Mouse (Mus musculus): Measurements from ENCODE around the gene Fstl3. TPM values are rescaled to one million over a fixed set of nuclear protein-coding genes. Genes with fewer than 3 reads are reported as not detected.
"Not testable (repeated sequence)": the region's sequence is repeated elsewhere in the genome, so short reads cannot be mapped to it uniquely, and the experiment has no call there.

Fstl3 gene
- polyA plus RNA-seq, 1 experiment from 2014 or later = 17.6 TPM

DNA sequence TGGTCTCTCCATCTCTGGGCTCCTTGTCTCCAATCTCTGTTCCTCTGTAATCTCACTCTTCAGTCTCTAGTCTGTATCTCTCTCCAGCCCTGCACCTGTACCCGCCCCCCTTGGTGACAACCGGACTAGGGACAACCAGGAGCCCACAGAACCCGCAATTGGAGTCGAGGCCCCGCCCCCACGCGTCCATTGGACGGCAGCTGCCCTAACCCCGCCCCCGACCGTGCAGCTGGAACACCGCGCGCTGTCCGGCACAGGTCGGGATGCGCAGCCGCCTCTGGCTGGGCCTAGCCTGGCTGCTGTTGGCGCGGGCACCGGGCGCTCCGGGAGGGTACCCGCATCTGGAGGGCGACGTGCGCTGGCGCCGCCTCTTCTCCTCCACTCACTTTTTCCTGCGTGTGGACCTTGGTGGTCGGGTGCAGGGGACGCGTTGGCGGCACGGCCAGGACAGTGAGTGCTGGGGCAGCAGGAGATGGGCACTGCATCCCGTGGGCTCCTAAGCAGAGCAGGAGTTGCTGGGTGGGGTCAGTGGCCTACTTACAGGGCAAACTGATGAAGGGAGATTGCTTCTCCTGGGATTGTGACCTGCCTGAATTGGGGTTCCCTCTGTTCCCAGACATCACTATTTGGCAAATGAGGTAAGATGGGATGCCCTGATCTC, 22.1 kb upstream of the Fstl3 start, which contains the start of gene Fgf22:
Gene Fgf22, plus strand, starts transcription at position 221 of the 661 bp plus-strand sequence.
- Histone ChIP-seq H3K9ac (ENCODE audit: low read length) (peak within 1 kb of the TSS; percentile 8; the same call in 1 of the 2 replicates), H3K9me3 (ENCODE audit: control insufficient read depth, low read length) (no peaks in the 10 kb centered on the region), H3K4me3 (ENCODE audit: low read depth, low read length) (peak within 1 kb of the TSS; percentile 27), H3K27me3 (ENCODE audit: control insufficient read depth, insufficient read depth, low read length) (no peaks in the 10 kb centered on the region), H3K36me3 (ENCODE audit: control insufficient read depth, insufficient read depth, low read length) (peaks cover 15% of the 10 kb centered on the region; the same call in 1 of the 2 replicates), H3K4me2 (replicated peaks; ENCODE audit: low read depth) (peak within 1 kb of the TSS; percentile 52), H3K4me1 (replicated peaks; ENCODE audit: control insufficient read depth, insufficient read depth) (no peaks in the 10 kb centered on the region), H3K27ac (replicated peaks) (no peak within 1 kb of the TSS)
- ATAC-seq (ENCODE audit: low FRiP score, low TSS enrichment) (peak; percentile 65; the same call in 1 of the 2 replicates), DNase-seq (ENCODE audit: low spot score) (peak; percentile 78)
- TF ChIP-seq EP300 (optimal IDR thresholded peaks at IDR 0.05) (no peak), CTCF (IDR thresholded peaks at IDR 0.05; ENCODE audit: low read depth) (no peak)
- WGBS = 2% methylated on average over 31 of the region's 36 CpGs

DNA sequence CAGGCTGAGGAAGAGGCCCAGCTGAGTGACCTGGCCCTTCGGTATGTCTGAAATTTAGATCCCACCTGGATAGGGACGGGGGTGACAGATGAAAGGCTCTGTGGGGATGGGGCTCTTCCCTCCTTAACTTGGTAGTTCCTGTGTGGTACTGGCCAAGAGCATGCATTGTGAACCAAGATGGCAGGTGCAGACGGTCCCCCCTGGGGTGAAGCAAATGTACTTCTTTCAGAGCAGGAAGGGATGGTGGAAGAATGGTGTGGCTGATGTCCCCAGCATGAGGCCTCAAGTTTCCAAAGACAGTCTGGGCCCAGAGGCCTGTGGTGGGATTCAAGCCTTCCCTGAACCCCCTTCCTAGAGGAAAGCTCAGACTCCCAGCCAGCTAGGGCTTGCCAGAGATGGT, 21.2 kb upstream of the Fstl3 start:
- H3K4me2 ChIP-seq (replicated peaks; ENCODE audit: low read depth) = no peak overlapping the region
- 89% methylated on average over 3 of the region's 3 CpGs for WGBS
- no peak overlapping the region for H3K4me3 ChIP-seq (ENCODE audit: low read depth, low read length)
- no peak overlapping the region for H3K9ac ChIP-seq (ENCODE audit: low read length)
- no peak overlapping the region for H3K27ac ChIP-seq (replicated peaks)
- ATAC-seq (ENCODE audit: low FRiP score, low TSS enrichment) = no peak
- TF ChIP-seq CTCF (IDR thresholded peaks at IDR 0.05; ENCODE audit: low read depth) (no peak), EP300 (optimal IDR thresholded peaks at IDR 0.05) (no peak)
- no peaks in the 10 kb centered on the region for H3K27me3 ChIP-seq (ENCODE audit: control insufficient read depth, insufficient read depth, low read length)
- H3K4me1 ChIP-seq (replicated peaks; ENCODE audit: control insufficient read depth, insufficient read depth) = no peaks in the 10 kb centered on the region
- peaks cover 19% of the 10 kb centered on the region for H3K36me3 ChIP-seq (ENCODE audit: control insufficient read depth, insufficient read depth, low read length)
- no peaks in the 10 kb centered on the region for H3K9me3 ChIP-seq (ENCODE audit: control insufficient read depth, low read length)
- DNase-seq (ENCODE audit: low spot score) = no peak

DNA sequence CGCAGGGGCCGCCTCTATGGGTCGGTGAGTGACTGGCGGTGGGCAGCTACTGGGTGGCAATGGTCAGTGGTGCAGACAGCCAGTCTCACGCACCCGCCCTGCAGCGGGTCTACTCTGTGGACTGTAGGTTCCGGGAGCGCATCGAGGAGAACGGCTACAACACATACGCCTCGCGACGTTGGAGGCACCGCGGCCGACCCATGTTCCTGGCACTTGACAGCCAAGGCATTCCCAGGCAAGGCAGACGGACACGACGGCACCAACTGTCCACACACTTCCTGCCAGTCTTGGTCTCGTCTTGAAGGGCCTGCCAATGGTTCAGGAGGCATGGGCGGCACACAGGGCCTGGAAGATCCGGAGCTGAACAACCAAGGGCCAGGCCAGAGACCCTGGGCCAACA, 20.4 kb upstream of the Fstl3 start:
- TF ChIP-seq CTCF (IDR thresholded peaks at IDR 0.05; ENCODE audit: low read depth) (no peak), EP300 (optimal IDR thresholded peaks at IDR 0.05) (no peak)
- Histone ChIP-seq H3K9me3 (ENCODE audit: control insufficient read depth, low read length) (no peaks in the 10 kb centered on the region), H3K9ac (ENCODE audit: low read length) (no peak overlapping the region), H3K4me1 (replicated peaks; ENCODE audit: control insufficient read depth, insufficient read depth) (no peaks in the 10 kb centered on the region), H3K4me3 (ENCODE audit: low read depth, low read length) (no peak overlapping the region), H3K36me3 (ENCODE audit: control insufficient read depth, insufficient read depth, low read length) (peaks cover 26% of the 10 kb centered on the region), H3K4me2 (replicated peaks; ENCODE audit: low read depth) (no peak overlapping the region), H3K27me3 (ENCODE audit: control insufficient read depth, insufficient read depth, low read length) (no peaks in the 10 kb centered on the region), H3K27ac (replicated peaks) (no peak overlapping the region)
- DNase-seq (ENCODE audit: low spot score) = no peak
- ATAC-seq (ENCODE audit: low FRiP score, low TSS enrichment) = no peak
- 84% methylated on average over 24 of the region's 24 CpGs for WGBS

DNA sequence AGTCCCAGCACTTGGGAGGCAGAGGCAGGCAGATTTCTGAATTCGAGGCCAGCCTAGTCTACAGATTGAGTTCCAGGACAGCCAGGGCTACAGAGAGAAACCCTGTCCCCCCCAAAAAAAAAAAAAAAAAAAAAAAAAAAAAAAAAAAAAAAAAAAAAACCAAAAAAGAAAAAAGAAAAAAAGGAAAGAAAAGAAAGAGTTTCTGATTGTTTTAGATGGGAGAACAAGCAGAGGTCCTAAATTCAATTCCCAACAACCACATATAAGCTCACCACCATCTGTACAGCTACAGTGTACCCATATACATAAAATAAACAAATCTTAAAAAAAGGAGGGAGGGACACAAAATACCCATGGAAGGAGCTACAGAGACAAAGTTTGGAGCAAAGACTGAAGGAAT, 17.4 kb upstream of the Fstl3 start:
- H3K27me3 ChIP-seq (ENCODE audit: control insufficient read depth, insufficient read depth, low read length); H3K9me3 ChIP-seq (ENCODE audit: control insufficient read depth, low read length); H3K27ac ChIP-seq (replicated peaks); H3K4me3 ChIP-seq (ENCODE audit: low read depth, low read length); ATAC-seq (ENCODE audit: low FRiP score, low TSS enrichment); H3K9ac ChIP-seq (ENCODE audit: low read length); H3K4me2 ChIP-seq (replicated peaks; ENCODE audit: low read depth); DNase-seq (ENCODE audit: low spot score); H3K4me1 ChIP-seq (replicated peaks; ENCODE audit: control insufficient read depth, insufficient read depth): not testable (repeated sequence)
- 100% methylated on average over 1 of the region's 1 CpGs for WGBS
- peaks cover 30% of the 10 kb centered on the region for H3K36me3 ChIP-seq (ENCODE audit: control insufficient read depth, insufficient read depth, low read length)

DNA sequence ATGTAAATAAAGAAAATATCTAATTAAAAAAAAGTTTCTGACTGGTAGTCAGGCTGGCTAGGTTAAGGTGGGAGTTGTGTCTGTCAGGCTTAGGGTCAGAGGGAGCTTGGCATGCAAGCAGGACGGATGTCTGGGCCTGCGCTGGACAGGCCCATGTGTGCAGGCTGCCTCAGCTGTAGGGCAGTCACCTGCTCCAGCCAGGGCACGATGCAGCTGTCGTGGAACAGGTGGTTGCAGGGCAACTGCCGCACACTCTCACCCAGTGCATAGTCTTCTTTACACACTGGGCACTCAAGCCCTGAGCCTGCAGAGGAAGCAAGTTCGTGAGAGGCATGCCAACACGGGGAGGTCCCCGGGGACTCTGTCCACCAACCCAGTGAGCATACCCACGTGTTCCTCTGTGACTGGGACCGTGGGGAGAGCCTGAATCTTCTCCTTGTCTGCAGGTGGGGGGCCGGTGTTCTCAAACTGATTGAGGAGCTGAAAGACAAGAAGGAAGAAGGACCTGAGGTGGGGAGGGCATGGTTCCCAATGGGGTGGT, 16.4 kb upstream of the Fstl3 start:
- Histone ChIP-seq H3K9me3 (ENCODE audit: control insufficient read depth, low read length) (no peaks in the 10 kb centered on the region), H3K9ac (ENCODE audit: low read length) (no peak overlapping the region), H3K4me3 (ENCODE audit: low read depth, low read length) (no peak overlapping the region), H3K36me3 (ENCODE audit: control insufficient read depth, insufficient read depth, low read length) (peaks cover 30% of the 10 kb centered on the region), H3K27ac (replicated peaks) (no peak overlapping the region), H3K4me1 (replicated peaks; ENCODE audit: control insufficient read depth, insufficient read depth) (peaks cover 3% of the 10 kb centered on the region), H3K4me2 (replicated peaks; ENCODE audit: low read depth) (no peak overlapping the region), H3K27me3 (ENCODE audit: control insufficient read depth, insufficient read depth, low read length) (no peaks in the 10 kb centered on the region)
- DNase-seq (ENCODE audit: low spot score) (no peak), ATAC-seq (ENCODE audit: low FRiP score, low TSS enrichment) (no peak)
- 94% methylated on average over 11 of the region's 11 CpGs for WGBS
- TF ChIP-seq EP300 (optimal IDR thresholded peaks at IDR 0.05) (no peak), CTCF (IDR thresholded peaks at IDR 0.05; ENCODE audit: low read depth) (no peak)

DNA sequence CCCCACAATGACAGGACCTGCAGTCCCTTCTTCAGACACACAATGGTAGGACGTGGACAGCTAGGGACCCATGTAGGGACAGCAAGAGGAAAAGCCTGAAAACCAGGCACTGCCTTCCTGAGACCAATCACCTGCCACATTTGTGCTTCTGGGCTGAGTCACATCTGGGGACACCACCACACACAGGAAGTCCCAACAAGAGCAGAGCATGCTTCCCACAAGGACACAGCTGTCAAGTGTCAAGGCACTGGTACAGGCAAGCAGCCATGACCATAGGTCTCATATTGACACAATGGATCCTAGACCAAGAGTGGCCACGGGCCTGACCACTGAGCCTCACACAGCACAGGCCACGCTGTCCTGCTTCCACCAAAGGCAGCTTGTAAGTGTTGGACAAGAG, 14.2 kb upstream of the Fstl3 start:
- no peaks in the 10 kb centered on the region for H3K9me3 ChIP-seq (ENCODE audit: control insufficient read depth, low read length)

More for the DNA sequence above, 14.2 kb upstream of the Fstl3 start:
- no peak overlapping the region for H3K4me3 ChIP-seq (ENCODE audit: low read depth, low read length)
- no peak overlapping the region for H3K9ac ChIP-seq (ENCODE audit: low read length)
- 85% methylated on average over 3 of the region's 3 CpGs for WGBS
- H3K27ac ChIP-seq (replicated peaks) = no peak overlapping the region
- ATAC-seq (ENCODE audit: low FRiP score, low TSS enrichment) (no peak), DNase-seq (ENCODE audit: low spot score) (no peak)
- H3K4me1 ChIP-seq (replicated peaks; ENCODE audit: control insufficient read depth, insufficient read depth) = peaks cover 8% of the 10 kb centered on the region
- TF ChIP-seq CTCF (IDR thresholded peaks at IDR 0.05; ENCODE audit: low read depth) (no peak), EP300 (optimal IDR thresholded peaks at IDR 0.05) (no peak)
- H3K27me3 ChIP-seq (ENCODE audit: control insufficient read depth, insufficient read depth, low read length) = no peaks in the 10 kb centered on the region
- peaks cover 22% of the 10 kb centered on the region for H3K36me3 ChIP-seq (ENCODE audit: control insufficient read depth, insufficient read depth, low read length)
- no peak overlapping the region for H3K4me2 ChIP-seq (replicated peaks; ENCODE audit: low read depth)

Data from stomach, postnatal 0 days (tissue).